ENCODE assay signal across 8 mouse cellular contexts in genomic region chr15:3987981-3988380, GRCm38 (mm10). TPM values are rescaled to one million over a fixed set of nuclear protein-coding genes. Genes with fewer than 3 reads are reported as not detected.
A peak's percentile ranks its signal among the peaks of the same experiment; 100 is the strongest.
DNase-seq lines count a peak whose midpoint lies in the region; ATAC-seq lines count a peak whose summit lies in the region.

No protein-coding gene starts in this region.

- peaks cover 10% of the 10 kb centered on the region; the same call in 1 of the 2 replicates for H3K36me3 ChIP-seq in hindbrain, embryonic 11.5 days (ENCODE audit: control insufficient read depth, insufficient read depth, low read length)
- peaks cover 21% of the 10 kb centered on the region for H3K36me3 ChIP-seq in hindbrain, embryonic 16.5 days (ENCODE audit: control insufficient read depth, insufficient read depth, low read length)
- H3K36me3 ChIP-seq in embryonic facial prominence, embryonic 11.5 days (replicated peaks; ENCODE audit: control insufficient read depth, insufficient read depth, low read depth, low read length): no peaks in the 10 kb centered on the region; the same call in 1 of the 2 replicates

- ATAC-seq in hindbrain, embryonic 11.5 days (ENCODE audit: low FRiP score): no peak
- no peak for ATAC-seq in hindbrain, embryonic 16.5 days
- ATAC-seq in embryonic facial prominence, embryonic 11.5 days (replicated peaks; ENCODE audit: insufficient number of reproducible peaks, low FRiP score, low TSS enrichment, low read depth): no peak

- no peaks in the 10 kb centered on the region for H3K4me1 ChIP-seq in hindbrain, embryonic 11.5 days (replicated peaks; ENCODE audit: control insufficient read depth, insufficient read depth, low read length)
- no peaks in the 10 kb centered on the region for H3K4me1 ChIP-seq in hindbrain, embryonic 16.5 days (ENCODE audit: control insufficient read depth, insufficient read depth, low read depth, low read length)
- no peaks in the 10 kb centered on the region for H3K4me1 ChIP-seq in embryonic facial prominence, embryonic 11.5 days (ENCODE audit: control insufficient read depth, insufficient read depth, low read length)

- H3K27me3 ChIP-seq in hindbrain, embryonic 11.5 days (ENCODE audit: control insufficient read depth, insufficient read depth, low read length): no peaks in the 10 kb centered on the region
- no peaks in the 10 kb centered on the region for H3K27me3 ChIP-seq in hindbrain, embryonic 16.5 days (replicated peaks; ENCODE audit: control insufficient read depth, insufficient read depth, low read length)
- no peaks in the 10 kb centered on the region for H3K27me3 ChIP-seq in embryonic facial prominence, embryonic 11.5 days (ENCODE audit: control insufficient read depth, insufficient read depth, low read length)

- no peak overlapping the region for H3K4me2 ChIP-seq in hindbrain, embryonic 11.5 days (replicated peaks; ENCODE audit: low read depth, low read length)
- H3K4me2 ChIP-seq in hindbrain, embryonic 16.5 days (ENCODE audit: low read length): no peak overlapping the region
- no peak overlapping the region for H3K4me2 ChIP-seq in embryonic facial prominence, embryonic 11.5 days (ENCODE audit: low read depth, low read length)

- H3K9me3 ChIP-seq in hindbrain, embryonic 11.5 days (ENCODE audit: control insufficient read depth, low read length): no peaks in the 10 kb centered on the region
- no peaks in the 10 kb centered on the region for H3K9me3 ChIP-seq in hindbrain, embryonic 16.5 days (ENCODE audit: control insufficient read depth, low read length)
- no peaks in the 10 kb centered on the region for H3K9me3 ChIP-seq in embryonic facial prominence, embryonic 11.5 days (replicated peaks; ENCODE audit: control insufficient read depth, low read length)

- no peak overlapping the region for H3K9ac ChIP-seq in hindbrain, embryonic 11.5 days (ENCODE audit: low read depth, low read length)
- H3K9ac ChIP-seq in hindbrain, embryonic 16.5 days (ENCODE audit: low read depth, low read length): no peak overlapping the region
- no peak overlapping the region for H3K9ac ChIP-seq in embryonic facial prominence, embryonic 11.5 days (replicated peaks; ENCODE audit: low read length)

- DNase-seq in hindbrain, embryonic 11.5 days (ENCODE audit: low spot score): peak; percentile 55
- DNase-seq in 416B (ENCODE audit: low read depth) (peak; percentile 65), ES-CJ7 (ENCODE audit: low read depth, low spot score) (peak; percentile 22)
- DNase-seq in embryonic facial prominence, embryonic 11.5 days (ENCODE audit: low spot score): peak; percentile 51
- DNase-seq in lung, postnatal 14 days: peak; percentile 60
- peak; percentile 50 for DNase-seq in thymus, postnatal 14 days
- DNase-seq in yolk sac, embryonic 10.5 days (ENCODE audit: low spot score): no peak

- no peak overlapping the region for H3K27ac ChIP-seq in hindbrain, embryonic 11.5 days (ENCODE audit: low read depth, low read length)
- H3K27ac ChIP-seq in hindbrain, embryonic 16.5 days (ENCODE audit: low read depth, low read length): no peak overlapping the region
- H3K27ac ChIP-seq in embryonic facial prominence, embryonic 11.5 days (replicated peaks; ENCODE audit: low read depth, low read length): no peak overlapping the region

- no peak overlapping the region for H3K4me3 ChIP-seq in hindbrain, embryonic 11.5 days (ENCODE audit: low read depth, low read length)
- no peak overlapping the region for H3K4me3 ChIP-seq in hindbrain, embryonic 16.5 days (ENCODE audit: low read length)
- H3K4me3 ChIP-seq in embryonic facial prominence, embryonic 11.5 days (ENCODE audit: low read depth, low read length): no peak overlapping the region

- WGBS in hindbrain, embryonic 11.5 days: 67% methylated on average over 2 of the region's 2 CpGs
- WGBS in hindbrain, embryonic 16.5 days: 75% methylated on average over 2 of the region's 2 CpGs
- WGBS in embryonic facial prominence, embryonic 11.5 days: 59% methylated on average over 2 of the region's 2 CpGs

RNA-seq across cellular contexts. Expression of gene AW549877, which starts 7.6 kb away (rescaled TPM):
- polyA plus RNA-seq in hindbrain, embryonic 11.5 days (2014; fragmentation: Nextera tagmentation; extraction: Ambion mirVana): 57.9 and 66.7 TPM in 2 replicates
- 34.4 and 41.6 TPM in 2 replicates for polyA plus RNA-seq in hindbrain, embryonic 16.5 days (2015; fragmentation: Nextera tagmentation; extraction: Ambion mirVana)
- polyA plus RNA-seq in embryonic facial prominence, embryonic 11.5 days (2014; fragmentation: Nextera tagmentation; extraction: Ambion mirVana): 51.8 and 54.6 TPM in 2 replicates

RNA-seq across cellular contexts. Expression of gene Fbxo4, which starts 8.6 kb away (rescaled TPM):
- 6.6 and 8.1 TPM in 2 replicates for polyA plus RNA-seq in hindbrain, embryonic 11.5 days (2014; fragmentation: Nextera tagmentation; extraction: Ambion mirVana)
- 9.1 and 10.0 TPM in 2 replicates for polyA plus RNA-seq in hindbrain, embryonic 16.5 days (2015; fragmentation: Nextera tagmentation; extraction: Ambion mirVana)
- polyA plus RNA-seq in embryonic facial prominence, embryonic 11.5 days (2014; fragmentation: Nextera tagmentation; extraction: Ambion mirVana): 5.4 and 6.2 TPM in 2 replicates

RNA-seq across cellular contexts. Expression of gene Oxct1, which starts 38.2 kb away (rescaled TPM):
- 183 and 196 TPM in 2 replicates for polyA plus RNA-seq in hindbrain, embryonic 11.5 days (2014; fragmentation: Nextera tagmentation; extraction: Ambion mirVana)
- 412 and 495 TPM in 2 replicates for polyA plus RNA-seq in hindbrain, embryonic 16.5 days (2015; fragmentation: Nextera tagmentation; extraction: Ambion mirVana)
- 191 and 215 TPM in 2 replicates for polyA plus RNA-seq in embryonic facial prominence, embryonic 11.5 days (2014; fragmentation: Nextera tagmentation; extraction: Ambion mirVana)
